In the genomic region with DNA sequence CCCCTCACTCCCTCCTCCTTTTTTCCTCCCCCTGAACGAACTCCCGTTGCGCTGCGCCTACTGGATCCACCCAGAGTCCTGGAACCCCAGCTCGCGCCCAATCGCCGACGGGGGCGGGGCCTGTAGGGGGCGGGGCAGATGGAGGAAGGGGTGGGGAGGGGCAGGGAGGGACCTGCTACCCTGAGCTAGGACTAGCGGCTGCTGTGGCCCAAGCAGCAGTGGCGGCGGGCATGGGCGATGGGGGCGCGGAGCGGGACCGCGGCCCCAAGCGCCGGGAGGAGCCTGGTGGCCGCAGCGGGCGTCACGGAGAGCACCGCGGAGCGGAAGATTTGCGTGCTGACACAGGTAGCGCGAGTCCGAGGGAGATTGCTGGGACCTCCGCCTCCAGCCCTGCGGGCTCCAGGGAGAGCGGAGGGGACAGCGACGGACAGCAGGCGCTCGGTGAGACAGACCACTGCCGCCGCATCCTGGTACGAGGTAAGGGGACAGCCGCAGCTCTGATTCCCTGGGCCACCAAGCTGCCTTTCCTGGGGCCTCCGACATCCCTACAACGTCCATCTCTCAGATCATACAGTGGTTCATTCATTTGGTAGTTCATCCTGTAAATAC, we compare ENCODE assay signal across 7 mouse cellular contexts. TPM values are rescaled to one million over a fixed set of nuclear protein-coding genes. Genes with fewer than 3 reads are reported as not detected.
A peak's percentile ranks its signal among the peaks of the same experiment; 100 is the strongest.
DNase-seq lines count a peak whose midpoint lies in the region; ATAC-seq and TF ChIP-seq lines count a peak whose summit lies in the region.

A gene (plus strand): TSS at position 198 of the 609 bp plus-strand sequence.

- no peaks in the 10 kb centered on the region for H3K36me3 ChIP-seq in kidney, adult 2 months (ENCODE audit: control insufficient read depth, insufficient read depth, low read length)
- H3K36me3 ChIP-seq in lung, embryonic 16.5 days (ENCODE audit: control insufficient read depth, insufficient read depth, low read length), result no peaks in the 10 kb centered on the region

- peak within 1 kb of the TSS; percentile 14; the same call in 1 of the 2 replicates for H3K4me3 ChIP-seq in kidney, adult 2 months (ENCODE audit: insufficient read depth, low read depth, low read length)
- peak within 1 kb of the TSS; percentile 46 for H3K4me3 ChIP-seq in lung, embryonic 16.5 days (ENCODE audit: low read length)

- no peaks in the 10 kb centered on the region for H3K9me3 ChIP-seq in lung, embryonic 16.5 days (ENCODE audit: control insufficient read depth, low read length)

- peak; percentile 94 for DNase-seq in ZHBTc4 (ENCODE audit: low read depth, low spot score)
- DNase-seq in embryo, embryonic 10.5 days (ENCODE audit: low spot score), result peak; percentile 87
- DNase-seq in heart, adult 8-10 months (ENCODE audit: low spot score), result peak; percentile 35
- peak; percentile 73 for DNase-seq in kidney, adult 2 months
- DNase-seq in retina, postnatal 7 days (ENCODE audit: low read depth, low spot score), result peak; percentile 86
- no peak for DNase-seq in frontal cortex, postnatal 14 days (ENCODE audit: low spot score in 2 of 2)

- TF ChIP-seq CTCF in kidney, adult 2 months (conservative IDR thresholded peaks at IDR 0.05; ENCODE audit: insufficient read depth, insufficient read length, low read depth, low read length), result no peak

- no peak within 1 kb of the TSS for H3K27ac ChIP-seq in kidney, adult 2 months (ENCODE audit: insufficient read depth, low read depth, low read length)
- H3K27ac ChIP-seq in lung, embryonic 16.5 days (ENCODE audit: low read length), result no peak within 1 kb of the TSS

- no peak for TF ChIP-seq POLR2A in kidney, adult 2 months (IDR thresholded peaks at IDR 0.05; ENCODE audit: low read depth, low read length)

- peak; percentile 92 for ATAC-seq in lung, embryonic 16.5 days (ENCODE audit: low read depth)

- H3K4me2 ChIP-seq in lung, embryonic 16.5 days (ENCODE audit: low read depth, low read length), result peak within 1 kb of the TSS; percentile 65

- no peaks in the 10 kb centered on the region for H3K4me1 ChIP-seq in kidney, adult 2 months (ENCODE audit: control insufficient read depth, insufficient read depth, low read length)
- peaks cover 14% of the 10 kb centered on the region for H3K4me1 ChIP-seq in lung, embryonic 16.5 days (replicated peaks; ENCODE audit: control insufficient read depth, insufficient read depth, low read length)

- H3K27me3 ChIP-seq in kidney, adult 2 months (replicated peaks; ENCODE audit: control insufficient read depth, insufficient read depth, low read length), result peaks cover 12% of the 10 kb centered on the region
- peaks cover 98% of the 10 kb centered on the region for H3K27me3 ChIP-seq in lung, embryonic 16.5 days (ENCODE audit: control insufficient read depth, insufficient read depth, low read depth, low read length)

- H3K9ac ChIP-seq in lung, embryonic 16.5 days (ENCODE audit: low read length), result no peak within 1 kb of the TSS

- WGBS in kidney, adult 2 months, result 2% methylated on average over 41 of the region's 46 CpGs
- WGBS in lung, embryonic 16.5 days, result under 1% methylated on average over 46 of the region's 46 CpGs

RNA-seq across cellular contexts. Expression of the gene that starts here (rescaled TPM):
- not detected for total RNA-seq in heart, adult 8-10 months (2022)
- polyA plus RNA-seq in kidney, adult 2 months (2012; rRNA removed), result not detected in 2 replicates
- polyA plus RNA-seq in lung, embryonic 16.5 days (2015; fragmentation: Nextera tagmentation; extraction: Ambion mirVana), result not detected in 2 replicates

Comparison
In these comparisons a context has a peak if more than half of its experiments do, and no peak if none do; other contexts are left out.
1. Peak in DNase-seq in heart, adult 8-10 months; RNA of the gene not detected or under 1 TPM.
2. Peak in DNase-seq and H3K4me3 ChIP-seq in kidney, adult 2 months; RNA of the gene not detected or under 1 TPM.
3. Peak in ATAC-seq, H3K4me3 ChIP-seq and H3K4me2 ChIP-seq in lung, embryonic 16.5 days; RNA of the gene not detected or under 1 TPM.
4. DNase-seq: peak in ZHBTc4 (single experiment), embryo, embryonic 10.5 days (single experiment) and retina, postnatal 7 days (single experiment); none in frontal cortex, postnatal 14 days (0 of 2).